Mouse (Mus musculus) heart, embryonic 10.5 days (tissue): ENCODE results near the gene Mink1. TPM values are rescaled to one million over a fixed set of nuclear protein-coding genes. Genes with fewer than 3 reads are reported as not detected.

Experiments
- polyA plus RNA-seq: library from polyadenylated mRNA; unstranded; fragments of >200 nt; fragmentation: Nextera tagmentation; extraction: Ambion mirVana; gene quantifications from 2 replicates; pipeline ENCODE4 v1.2.1, GENCODE M21; 2016

Mink1 gene
- polyA plus RNA-seq, 1 experiment from 2014 or later: 14.9 TPM

Other genes with a start within 250 kb of the Mink1 start
- not detected in 2 replicates for gene Alox12e, start 240.3 kb upstream of the Mink1 start, polyA plus RNA-seq
- gene Alox15, start 210.8 kb upstream of the Mink1 start, polyA plus RNA-seq: 0.13 and 0.14 TPM in 2 replicates
- gene Pelp1, start 152.8 kb upstream of the Mink1 start, polyA plus RNA-seq: 37.9 and 42.9 TPM in 2 replicates
- 11.5 and 19.3 TPM in 2 replicates for gene Arrb2, start 130.2 kb upstream of the Mink1 start, polyA plus RNA-seq
- gene Med11, start 111.0 kb upstream of the Mink1 start, polyA plus RNA-seq: 31.0 and 37.5 TPM in 2 replicates
- gene Zmynd15, start 103.4 kb upstream of the Mink1 start, polyA plus RNA-seq: 0.73 and 1.2 TPM in 2 replicates
- gene Cxcl16, start 102.9 kb upstream of the Mink1 start, polyA plus RNA-seq: 3.7 and 6.0 TPM in 2 replicates
- gene Tm4sf5, start 57.6 kb upstream of the Mink1 start, polyA plus RNA-seq: 6.2 and 7.4 TPM in 2 replicates
- not detected in 2 replicates for gene Vmo1, start 48.3 kb upstream of the Mink1 start, polyA plus RNA-seq
- gene Gltpd2, start 43.7 kb upstream of the Mink1 start, polyA plus RNA-seq: 0.25 and 4.3 TPM in 2 replicates
- gene Psmb6, start 37.5 kb upstream of the Mink1 start, polyA plus RNA-seq: 825 and 969 TPM in 2 replicates
- not detected in 2 replicates for gene Gm40193, start 29.9 kb upstream of the Mink1 start, polyA plus RNA-seq
- 9.4 TPM in 2 replicates for gene Pld2, start 22.8 kb upstream of the Mink1 start, polyA plus RNA-seq
- not detected in 2 replicates for gene 4930544D05Rik, start 53.0 kb downstream of the Mink1 start, polyA plus RNA-seq
- gene Chrne, start 56.3 kb downstream of the Mink1 start, polyA plus RNA-seq: not detected in 2 replicates
- gene Gp1ba, start 76.2 kb downstream of the Mink1 start, polyA plus RNA-seq: 1.6 and 1.9 TPM in 2 replicates
- 68.3 and 74.4 TPM in 2 replicates for gene Rnf167, start 84.4 kb downstream of the Mink1 start, polyA plus RNA-seq
- gene Slc25a11, start 84.6 kb downstream of the Mink1 start, polyA plus RNA-seq: 207 and 246 TPM in 2 replicates
- gene Pfn1, start 91.8 kb downstream of the Mink1 start, polyA plus RNA-seq: 2,022 and 2,208 TPM in 2 replicates
- 188 and 256 TPM in 2 replicates for gene Eno3, start 94.3 kb downstream of the Mink1 start, polyA plus RNA-seq
- 204 and 209 TPM in 2 replicates for gene Spag7, start 106.5 kb downstream of the Mink1 start, polyA plus RNA-seq
- gene Camta2, start 125.2 kb downstream of the Mink1 start, polyA plus RNA-seq: 12.0 and 12.5 TPM in 2 replicates
- 1.6 and 2.4 TPM in 2 replicates for gene Inca1, start 137.3 kb downstream of the Mink1 start, polyA plus RNA-seq
- 2.1 and 2.6 TPM in 2 replicates for gene Kif1c, start 137.7 kb downstream of the Mink1 start, polyA plus RNA-seq
- gene Zfp3, start 201.3 kb downstream of the Mink1 start, polyA plus RNA-seq: 7.6 and 8.9 TPM in 2 replicates
- gene Scimp, start 249.7 kb downstream of the Mink1 start, polyA plus RNA-seq: not detected in 2 replicates